Mouse (Mus musculus): ENCODE measurements around the gene Pgpep1l. TPM values are rescaled to one million over a fixed set of nuclear protein-coding genes. Genes with fewer than 3 reads are reported as not detected.
A peak's percentile ranks its signal among the peaks of the same experiment; 100 is the strongest.

The Pgpep1l gene
- polyA plus RNA-seq, 2 experiments: 0.19 to 0.80 TPM

DNA sequence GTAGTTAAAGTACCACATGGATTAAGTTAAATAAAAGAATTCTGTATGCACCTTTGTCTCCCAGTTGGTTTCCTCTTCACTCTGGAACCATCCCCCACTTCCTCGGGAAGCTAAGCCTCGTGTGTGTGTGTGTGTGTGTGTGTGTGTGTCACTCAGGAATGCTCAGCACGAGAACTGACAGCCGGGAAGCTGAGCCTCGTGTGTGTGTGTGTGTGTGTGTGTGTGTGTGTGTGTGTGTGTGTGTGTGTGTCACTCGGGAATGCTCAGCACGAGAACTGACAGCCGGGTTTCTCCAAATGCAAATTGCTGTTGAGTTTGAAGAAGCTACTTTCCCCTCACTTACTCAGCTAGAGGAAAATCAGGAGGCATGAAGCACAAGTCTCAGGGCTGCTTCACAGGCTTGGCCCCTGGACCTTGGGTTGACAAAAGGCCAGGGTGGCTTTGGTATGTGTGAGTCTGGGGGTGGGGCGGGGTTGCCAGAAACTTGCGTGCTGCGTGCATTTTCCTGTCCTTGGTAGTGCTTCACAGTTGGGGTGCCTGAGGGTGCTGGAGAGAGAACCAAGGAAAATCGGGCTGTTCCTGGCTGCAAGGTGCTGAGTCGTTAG, 30.3 kb downstream of the Pgpep1l start:
- DNase-seq (ENCODE audit: low spot score) (peak; percentile 57), ATAC-seq (ENCODE audit: low FRiP score, low read depth) (no peak)
- 32% methylated on average over 13 of the region's 13 CpGs for WGBS
- Histone ChIP-seq H3K36me3 (ENCODE audit: control insufficient read depth, insufficient read depth, low read length) (peaks cover 30% of the 10 kb centered on the region), H3K27ac (replicated peaks; ENCODE audit: low read depth, low read length) (peak overlapping the region; percentile 63; the same call in 1 of the 2 replicates), H3K4me2 (replicated peaks; ENCODE audit: low read depth, low read length, severe bottlenecking) (no peak overlapping the region), H3K4me1 (ENCODE audit: control insufficient read depth, insufficient read depth, low read length) (peaks cover 4% of the 10 kb centered on the region), H3K9ac (ENCODE audit: low read depth, low read length, severe bottlenecking) (no peak overlapping the region), H3K4me3 (replicated peaks; ENCODE audit: low read length) (no peak overlapping the region), H3K9me3 (ENCODE audit: control insufficient read depth, low read length) (no peaks in the 10 kb centered on the region), H3K27me3 (ENCODE audit: control insufficient read depth, insufficient read depth, low read length) (no peaks in the 10 kb centered on the region)
- TF ChIP-seq POLR2A (IDR thresholded peaks at IDR 0.05; ENCODE audit: borderline replicate concordance, extremely low read depth, insufficient read depth, insufficient read length): no peak

- 88% methylated on average over 5 of the region's 5 CpGs for WGBS
- Histone ChIP-seq H3K36me3 (ENCODE audit: control insufficient read depth, insufficient read depth, low read length) (peaks cover 40% of the 10 kb centered on the region), H3K9me3 (ENCODE audit: control insufficient read depth, low read length) (no peaks in the 10 kb centered on the region), H3K4me3 (replicated peaks; ENCODE audit: low read length) (no peak overlapping the region), H3K4me1 (ENCODE audit: control insufficient read depth, insufficient read depth, low read length) (peaks cover 9% of the 10 kb centered on the region), H3K27me3 (ENCODE audit: control insufficient read depth, insufficient read depth, low read length) (no peaks in the 10 kb centered on the region), H3K9ac (ENCODE audit: low read depth, low read length, severe bottlenecking) (no peak overlapping the region), H3K4me2 (replicated peaks; ENCODE audit: low read depth, low read length, severe bottlenecking) (no peak overlapping the region), H3K27ac (replicated peaks; ENCODE audit: low read depth, low read length) (no peak overlapping the region)
- no peak for TF ChIP-seq POLR2A (IDR thresholded peaks at IDR 0.05; ENCODE audit: borderline replicate concordance, extremely low read depth, insufficient read depth, insufficient read length)
- DNase-seq (ENCODE audit: low spot score): no peak
- no peak for ATAC-seq (ENCODE audit: low FRiP score, low read depth)
These were observed 31.5 kb downstream of the Pgpep1l start for GRCm38 (mm10) chr7:68232521-68232920.

- no peak for TF ChIP-seq POLR2A (IDR thresholded peaks at IDR 0.05; ENCODE audit: borderline replicate concordance, extremely low read depth, insufficient read depth, insufficient read length)
- Histone ChIP-seq H3K27me3 (ENCODE audit: control insufficient read depth, insufficient read depth, low read length) (no peaks in the 10 kb centered on the region), H3K4me3 (replicated peaks; ENCODE audit: low read length) (no peak overlapping the region), H3K36me3 (ENCODE audit: control insufficient read depth, insufficient read depth, low read length) (peaks cover 54% of the 10 kb centered on the region), H3K4me2 (replicated peaks; ENCODE audit: low read depth, low read length, severe bottlenecking) (no peak overlapping the region), H3K27ac (replicated peaks; ENCODE audit: low read depth, low read length) (no peak overlapping the region), H3K9me3 (ENCODE audit: control insufficient read depth, low read length) (no peaks in the 10 kb centered on the region), H3K9ac (ENCODE audit: low read depth, low read length, severe bottlenecking) (no peak overlapping the region), H3K4me1 (ENCODE audit: control insufficient read depth, insufficient read depth, low read length) (peaks cover 9% of the 10 kb centered on the region)
- DNase-seq (ENCODE audit: low spot score): no peak
- 93% methylated on average over 9 of the region's 9 CpGs for WGBS
- ATAC-seq (ENCODE audit: low FRiP score, low read depth): no peak
These were observed 33.2 kb downstream of the Pgpep1l start for GRCm38 (mm10) chr7:68230831-68231230.

DNA sequence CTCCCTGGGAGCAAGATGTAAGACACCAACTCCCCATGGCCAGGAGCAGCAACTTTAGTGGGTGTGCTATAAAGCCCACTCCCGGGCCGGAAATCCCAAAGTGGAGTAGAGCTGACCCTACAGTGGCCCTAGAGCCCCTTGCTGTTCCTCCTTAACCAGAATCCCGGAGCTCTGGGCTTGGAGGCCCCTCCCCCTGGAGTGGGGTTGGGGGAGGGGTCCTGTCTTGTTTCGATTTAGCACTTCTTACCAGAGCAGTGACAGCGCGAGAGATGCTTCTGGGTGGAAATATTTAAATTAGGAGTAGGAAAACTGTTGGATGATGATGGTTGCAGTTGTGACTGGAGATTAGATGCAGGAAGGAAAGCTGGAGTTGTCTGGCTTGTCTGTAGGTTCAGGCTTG, 35.5 kb downstream of the Pgpep1l start:
- Histone ChIP-seq H3K4me1 (ENCODE audit: control insufficient read depth, insufficient read depth, low read length) (peaks cover 12% of the 10 kb centered on the region; the same call in 1 of the 2 replicates), H3K27ac (replicated peaks; ENCODE audit: low read depth, low read length) (no peak overlapping the region), H3K9me3 (ENCODE audit: control insufficient read depth, low read length) (no peaks in the 10 kb centered on the region), H3K9ac (ENCODE audit: low read depth, low read length, severe bottlenecking) (no peak overlapping the region), H3K4me2 (replicated peaks; ENCODE audit: low read depth, low read length, severe bottlenecking) (no peak overlapping the region), H3K36me3 (ENCODE audit: control insufficient read depth, insufficient read depth, low read length) (peaks cover 73% of the 10 kb centered on the region), H3K4me3 (replicated peaks; ENCODE audit: low read length) (no peak overlapping the region), H3K27me3 (ENCODE audit: control insufficient read depth, insufficient read depth, low read length) (no peaks in the 10 kb centered on the region)
- WGBS: 45% methylated on average over 6 of the region's 6 CpGs
- DNase-seq (ENCODE audit: low spot score) (no peak), ATAC-seq (ENCODE audit: low FRiP score, low read depth) (no peak)
- no peak for TF ChIP-seq POLR2A (IDR thresholded peaks at IDR 0.05; ENCODE audit: borderline replicate concordance, extremely low read depth, insufficient read depth, insufficient read length)

DNA sequence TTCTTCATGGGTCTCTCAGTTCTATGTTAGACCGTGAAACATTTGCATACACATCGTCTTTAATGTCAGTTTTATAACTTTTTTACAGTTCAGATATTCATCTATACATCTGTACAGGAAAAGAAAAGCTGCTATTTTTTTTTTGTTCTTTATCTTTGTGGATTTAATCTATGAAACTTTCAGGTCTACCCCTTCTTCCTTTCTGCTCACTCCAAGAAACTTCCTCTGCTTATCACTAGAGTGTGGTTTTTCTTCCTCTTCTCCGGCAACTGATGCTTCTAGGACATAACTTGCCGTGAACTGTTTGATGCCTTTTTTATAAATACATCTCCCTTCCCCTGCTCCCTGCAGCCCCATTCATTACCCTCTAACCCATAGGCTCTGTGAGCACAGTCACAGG, 36.4 kb downstream of the Pgpep1l start:
- Histone ChIP-seq H3K27ac (replicated peaks; ENCODE audit: low read depth, low read length) (no peak overlapping the region), H3K9ac (ENCODE audit: low read depth, low read length, severe bottlenecking) (no peak overlapping the region), H3K27me3 (ENCODE audit: control insufficient read depth, insufficient read depth, low read length) (no peaks in the 10 kb centered on the region), H3K36me3 (ENCODE audit: control insufficient read depth, insufficient read depth, low read length) (peaks cover 77% of the 10 kb centered on the region), H3K4me1 (ENCODE audit: control insufficient read depth, insufficient read depth, low read length) (peaks cover 18% of the 10 kb centered on the region; the same call in 1 of the 2 replicates), H3K9me3 (ENCODE audit: control insufficient read depth, low read length) (no peaks in the 10 kb centered on the region), H3K4me2 (replicated peaks; ENCODE audit: low read depth, low read length, severe bottlenecking) (no peak overlapping the region), H3K4me3 (replicated peaks; ENCODE audit: low read length) (no peak overlapping the region)
- no peak for ATAC-seq (ENCODE audit: low FRiP score, low read depth)
- DNase-seq (ENCODE audit: low spot score): no peak
- TF ChIP-seq POLR2A (IDR thresholded peaks at IDR 0.05; ENCODE audit: borderline replicate concordance, extremely low read depth, insufficient read depth, insufficient read length): no peak
- 74% methylated on average over 4 of the region's 4 CpGs for WGBS

Data from limb, embryonic 14.5 days (tissue).